Mouse (Mus musculus) adipocyte (in vitro differentiated cells): Measurements from ENCODE around the gene Pole.

Source experiments
- DNase-seq: peaks from one replicate; pipeline ENCODE4 v3.0.0-alpha.2; 2016; ENCODE audit warnings: low spot score

The Pole gene

GRCm38 (mm10) chr5:110285770-110286445 lies at the start of gene Pole, which contains the start of gene Pxmp2:
Gene Pole (plus strand): TSS chr5:110286306.
Gene Pxmp2 (minus strand): TSS chr5:110286186.
- DNase-seq: peak; percentile 93

GRCm38 (mm10) chr5:110244091-110244490 lies 42.0 kb upstream of the Pole start:
- DNase-seq: no peak

GRCm38 (mm10) chr5:110266941-110267340 lies 19.2 kb upstream of the Pole start:
- no peak for DNase-seq

GRCm38 (mm10) chr5:110269141-110270101 lies 16.7 kb upstream of the Pole start, which contains the start of gene Pgam5:
Gene Pgam5 (minus strand): TSS chr5:110269913.
- DNase-seq: peak; percentile 91

GRCm38 (mm10) chr5:110270242-110270641 lies 15.9 kb upstream of the Pole start:
- peak; percentile 65 for DNase-seq

- no peak for DNase-seq
Measured at GRCm38 (mm10) chr5:110274147-110274546, 12.0 kb upstream of the Pole start.

- DNase-seq: no peak
Measured at GRCm38 (mm10) chr5:110274846-110275245, 11.3 kb upstream of the Pole start.

- no peak for DNase-seq
Measured at GRCm38 (mm10) chr5:110276391-110276790, 9.7 kb upstream of the Pole start.

- no peak for DNase-seq
Measured at GRCm38 (mm10) chr5:110276910-110277309, 9.2 kb upstream of the Pole start.

- DNase-seq: peak; percentile 71
Measured at GRCm38 (mm10) chr5:110281984-110282383, 4.1 kb upstream of the Pole start.

GRCm38 (mm10) chr5:110284536-110284935 lies 1.6 kb upstream of the Pole start:
- DNase-seq: peak; percentile 44

GRCm38 (mm10) chr5:110285156-110285555 lies 950 bp upstream of the Pole start:
- DNase-seq: peak; percentile 27

GRCm38 (mm10) chr5:110286446-110287083 lies 459 bp downstream of the Pole start:
- peak; percentile 16 for DNase-seq

GRCm38 (mm10) chr5:110287084-110287475 lies 974 bp downstream of the Pole start:
- no peak for DNase-seq

GRCm38 (mm10) chr5:110291649-110292048 lies 5.5 kb downstream of the Pole start:
- DNase-seq: no peak

- no peak for DNase-seq
Measured at GRCm38 (mm10) chr5:110296637-110297036, 10.5 kb downstream of the Pole start.

GRCm38 (mm10) chr5:110300591-110300990 lies 14.5 kb downstream of the Pole start:
- DNase-seq: no peak

- DNase-seq: no peak
Measured at GRCm38 (mm10) chr5:110308861-110309260, 22.8 kb downstream of the Pole start.

- no peak for DNase-seq
Measured at GRCm38 (mm10) chr5:110313127-110313526, 27.0 kb downstream of the Pole start.

- DNase-seq: no peak
Measured at GRCm38 (mm10) chr5:110330508-110330907, 44.4 kb downstream of the Pole start.

- DNase-seq: peak; percentile 77
Measured at GRCm38 (mm10) chr5:110338792-110339191, 52.7 kb downstream of the Pole start.

- no peak for DNase-seq
Measured at GRCm38 (mm10) chr5:110342648-110343284, 56.7 kb downstream of the Pole start, which contains the start of gene P2rx2. Gene P2rx2 (minus strand): TSS chr5:110343212.
